Mouse (Mus musculus): Measurements from ENCODE around the gene Focad.

GRCm38 (mm10) chr4:88245494-88245893 lies 151.1 kb downstream of the Focad start:
- TF ChIP-seq EP300 (IDR thresholded peaks at IDR 0.05; ENCODE audit: low read depth) (no peak), CTCF (IDR thresholded peaks at IDR 0.05; ENCODE audit: low read depth) (no peak)
